Mouse (Mus musculus) intestine, embryonic 14.5 days (tissue): ENCODE results near the gene Rragb. TPM values are rescaled to one million over a fixed set of nuclear protein-coding genes. Genes with fewer than 3 reads are reported as not detected.

Experiments
- ATAC-seq: fragments of 200-750 bp; cut with Nextera tagmentation; replicated peaks from 2 replicates; pipeline ENCODE4 v1.8.0; 2017; ENCODE audit warnings: low read depth, moderate number of reproducible peaks, moderate TSS enrichment, moderate library complexity; ENCODE audit not compliant: low FRiP score, low TSS enrichment
- DNase-seq: peaks from one replicate; pipeline ENCODE4 v3.0.0-alpha.2; 2018; ENCODE audit warnings: low spot score
- H3K27ac ChIP-seq: fragments of 300-500 bp; sonication (generic); 2 replicates; pipeline ENCODE4 v1.5.1; 2014; ENCODE audit warnings: low read depth, mild to moderate bottlenecking, control low read depth
- H3K27me3 ChIP-seq: fragments of 300-500 bp; sonication (generic); replicated peaks from 2 replicates; pipeline ENCODE4 v1.6.1; 2014; ENCODE audit warnings: low read length, control low read depth; ENCODE audit not compliant: control insufficient read depth, insufficient read depth
- H3K36me3 ChIP-seq: fragments of 300-500 bp; sonication (generic); 2 replicates; pipeline ENCODE4 v1.6.1; 2014; ENCODE audit warnings: low read length, control low read depth; ENCODE audit not compliant: control insufficient read depth, insufficient read depth
- H3K4me1 ChIP-seq: fragments of 300-500 bp; sonication (generic); replicated peaks from 2 replicates; pipeline ENCODE4 v1.6.1; 2014; ENCODE audit warnings: low read length, control low read depth, mixed read lengths; ENCODE audit not compliant: control insufficient read depth, insufficient read depth
- H3K4me2 ChIP-seq: fragments of 300-500 bp; sonication (generic); 2 replicates; pipeline ENCODE4 v1.6.1; 2014; ENCODE audit warnings: low read length
- H3K4me3 ChIP-seq: fragments of 300-500 bp; sonication (generic); 2 replicates; pipeline ENCODE4 v1.5.1; 2014; ENCODE audit warnings: low read depth, low read length, control low read depth, mixed read lengths
- H3K9ac ChIP-seq: fragments of 300-500 bp; sonication (generic); 2 replicates; pipeline ENCODE4 v1.6.1; 2014; ENCODE audit warnings: mild to moderate bottlenecking, low read length
- H3K9me3 ChIP-seq: fragments of 300-500 bp; sonication (generic); 2 replicates; pipeline ENCODE4 v1.6.1; 2016; ENCODE audit warnings: low read length, control low read depth; ENCODE audit not compliant: control insufficient read depth
- WGBS: fragments of 180-500 bp; shearing (Covaris S2); extraction: QIAGEN DNeasy Blood & Tissue Kit; methylation state at CpG from one replicate; pipeline ENCODE4 v1.1.7; 2014; 5-methylcytosine and 5-hydroxymethylcytosine counted together
- polyA plus RNA-seq: library from polyadenylated mRNA; unstranded; fragments of >200 nt; fragmentation: Nextera tagmentation; extraction: Ambion mirVana; gene quantifications from 2 replicates; pipeline ENCODE4 v1.2.1, GENCODE M21; 2014

The Rragb gene
- polyA plus RNA-seq, 1 experiment from 2014 or later, result 2.8 TPM

- ATAC-seq (no peak), DNase-seq (no peak)
- Histone ChIP-seq H3K9me3 (no peaks in the 10 kb centered on the region), H3K4me3 (no peak overlapping the region), H3K27me3 (no peaks in the 10 kb centered on the region), H3K4me1 (no peaks in the 10 kb centered on the region), H3K4me2 (no peak overlapping the region), H3K27ac (no peak overlapping the region), H3K9ac (no peak overlapping the region), H3K36me3 (no peaks in the 10 kb centered on the region)
- 70% methylated on average over 1 of the region's 1 CpGs for whole genome bisulfite sequencing
These were observed 71.3 kb downstream of the Rragb start for GRCm38 (mm10) chrX:153211101-153211500.

Other genes starting within 250 kb of the Rragb start
- gene Usp51, start 133.5 kb upstream of the Rragb start, polyA plus RNA-seq, result 1.0 and 1.2 TPM in 2 replicates
- gene Mageh1, start 102.4 kb upstream of the Rragb start, polyA plus RNA-seq, result 42.2 and 46.5 TPM in 2 replicates
- gene Foxr2, start 21.2 kb upstream of the Rragb start, polyA plus RNA-seq, result 0.07 and 0.22 TPM in 2 replicates
- gene Klf8, start 97.5 kb downstream of the Rragb start, polyA plus RNA-seq, result 0.75 and 0.99 TPM in 2 replicates